Mouse (Mus musculus): ENCODE measurements around the gene 6030468B19Rik.

- no peak for TF ChIP-seq ZNF384 (IDR thresholded peaks at IDR 0.05; ENCODE audit: low read depth, low read length)
- no peak for TF ChIP-seq MAFK (IDR thresholded peaks at IDR 0.05; ENCODE audit: insufficient read depth, low read depth, low read length)
- no peak for TF ChIP-seq ZC3H11A (IDR thresholded peaks at IDR 0.05; ENCODE audit: borderline replicate concordance, low read depth, low read length)
- no peak for TF ChIP-seq HCFC1 (IDR thresholded peaks at IDR 0.05; ENCODE audit: borderline replicate concordance, insufficient read depth, low read length)
Observed at GRCm38 (mm10) chr11:117769683-117770047, 27.8 kb upstream of the 6030468B19Rik start.
